Mouse (Mus musculus): ENCODE measurements around the gene Lcn11. TPM values are rescaled to one million over a fixed set of nuclear protein-coding genes. Genes with fewer than 3 reads are reported as not detected.

The Lcn11 gene
- polyA plus RNA-seq, 1 experiment from 2014 or later: not detected

GRCm38 (mm10) chr2:25774640-25775039 is 2.2 kb upstream of the Lcn11 start:
- DNase-seq (ENCODE audit: low spot score) (no peak), ATAC-seq (ENCODE audit: low FRiP score) (no peak)
- Histone ChIP-seq H3K36me3 (replicated peaks; ENCODE audit: control insufficient read depth, insufficient read depth) (no peaks in the 10 kb centered on the region), H3K4me3 (replicated peaks; ENCODE audit: low read length) (no peak overlapping the region), H3K4me1 (replicated peaks; ENCODE audit: control insufficient read depth, insufficient read depth, low read length) (no peaks in the 10 kb centered on the region), H3K9ac (no peak overlapping the region), H3K27ac (no peak overlapping the region), H3K9me3 (ENCODE audit: control insufficient read depth, low read length) (no peaks in the 10 kb centered on the region), H3K27me3 (ENCODE audit: control insufficient read depth, insufficient read depth, low read length) (no peaks in the 10 kb centered on the region), H3K4me2 (replicated peaks) (no peak overlapping the region)
- WGBS: 90% methylated on average over 2 of the region's 2 CpGs

GRCm38 (mm10) chr2:25775991-25776390 is 826 bp upstream of the Lcn11 start:
- 77% methylated on average over 3 of the region's 3 CpGs for WGBS
- H3K36me3 ChIP-seq (replicated peaks; ENCODE audit: control insufficient read depth, insufficient read depth): no peaks in the 10 kb centered on the region
- H3K27me3 ChIP-seq (ENCODE audit: control insufficient read depth, insufficient read depth, low read length): no peaks in the 10 kb centered on the region
- no peak for DNase-seq (ENCODE audit: low spot score)
- H3K9ac ChIP-seq: no peak overlapping the region
- no peaks in the 10 kb centered on the region for H3K4me1 ChIP-seq (replicated peaks; ENCODE audit: control insufficient read depth, insufficient read depth, low read length)
- no peaks in the 10 kb centered on the region for H3K9me3 ChIP-seq (ENCODE audit: control insufficient read depth, low read length)
- ATAC-seq (ENCODE audit: low FRiP score): no peak
- no peak overlapping the region for H3K4me3 ChIP-seq (replicated peaks; ENCODE audit: low read length)
- H3K27ac ChIP-seq: no peak overlapping the region
- H3K4me2 ChIP-seq (replicated peaks): no peak overlapping the region

GRCm38 (mm10) chr2:25779076-25779475 is 2.3 kb downstream of the Lcn11 start:
- no peak for ATAC-seq (ENCODE audit: low FRiP score)
- H3K4me3 ChIP-seq (replicated peaks; ENCODE audit: low read length): no peak overlapping the region
- H3K36me3 ChIP-seq (replicated peaks; ENCODE audit: control insufficient read depth, insufficient read depth): no peaks in the 10 kb centered on the region
- H3K27me3 ChIP-seq (ENCODE audit: control insufficient read depth, insufficient read depth, low read length): no peaks in the 10 kb centered on the region
- no peaks in the 10 kb centered on the region for H3K4me1 ChIP-seq (replicated peaks; ENCODE audit: control insufficient read depth, insufficient read depth, low read length)
- 90% methylated on average over 9 of the region's 9 CpGs for WGBS
- no peak for DNase-seq (ENCODE audit: low spot score)
- H3K27ac ChIP-seq: no peak overlapping the region
- no peak overlapping the region for H3K9ac ChIP-seq
- no peaks in the 10 kb centered on the region for H3K9me3 ChIP-seq (ENCODE audit: control insufficient read depth, low read length)
- H3K4me2 ChIP-seq (replicated peaks): no peak overlapping the region

GRCm38 (mm10) chr2:25780921-25781320 is 4.1 kb downstream of the Lcn11 start:
- Histone ChIP-seq H3K4me1 (replicated peaks; ENCODE audit: control insufficient read depth, insufficient read depth, low read length) (no peaks in the 10 kb centered on the region), H3K36me3 (replicated peaks; ENCODE audit: control insufficient read depth, insufficient read depth) (no peaks in the 10 kb centered on the region), H3K9me3 (ENCODE audit: control insufficient read depth, low read length) (no peaks in the 10 kb centered on the region), H3K27me3 (ENCODE audit: control insufficient read depth, insufficient read depth, low read length) (no peaks in the 10 kb centered on the region), H3K4me2 (replicated peaks) (no peak overlapping the region), H3K27ac (no peak overlapping the region), H3K4me3 (replicated peaks; ENCODE audit: low read length) (no peak overlapping the region), H3K9ac (no peak overlapping the region)
- 71% methylated on average over 4 of the region's 4 CpGs for WGBS
- DNase-seq (ENCODE audit: low spot score): no peak
- ATAC-seq (ENCODE audit: low FRiP score): no peak

GRCm38 (mm10) chr2:25781957-25782356 is 5.1 kb downstream of the Lcn11 start, which contains the start of gene Gm13539:
TSS of gene Gm13539 (plus strand) at chr2:25782257.
- Histone ChIP-seq H3K27me3 (ENCODE audit: control insufficient read depth, insufficient read depth, low read length) (no peaks in the 10 kb centered on the region), H3K27ac (no peak within 1 kb of the TSS), H3K9ac (no peak within 1 kb of the TSS), H3K9me3 (ENCODE audit: control insufficient read depth, low read length) (no peaks in the 10 kb centered on the region), H3K4me1 (replicated peaks; ENCODE audit: control insufficient read depth, insufficient read depth, low read length) (no peaks in the 10 kb centered on the region), H3K4me3 (replicated peaks; ENCODE audit: low read length) (no peak within 1 kb of the TSS), H3K36me3 (replicated peaks; ENCODE audit: control insufficient read depth, insufficient read depth) (no peaks in the 10 kb centered on the region), H3K4me2 (replicated peaks) (no peak within 1 kb of the TSS)
- DNase-seq (ENCODE audit: low spot score) (no peak), ATAC-seq (ENCODE audit: low FRiP score) (no peak)
- 95% methylated on average over 3 of the region's 3 CpGs for WGBS

GRCm38 (mm10) chr2:25785573-25786322 is 8.9 kb downstream of the Lcn11 start:
- H3K4me3 ChIP-seq (replicated peaks; ENCODE audit: low read length): no peak overlapping the region
- H3K36me3 ChIP-seq (replicated peaks; ENCODE audit: control insufficient read depth, insufficient read depth): no peaks in the 10 kb centered on the region
- no peak for ATAC-seq (ENCODE audit: low FRiP score)
- H3K27me3 ChIP-seq (ENCODE audit: control insufficient read depth, insufficient read depth, low read length): no peaks in the 10 kb centered on the region
- DNase-seq (ENCODE audit: low spot score): no peak
- H3K27ac ChIP-seq: no peak overlapping the region
- 67% methylated on average over 5 of the region's 5 CpGs for WGBS
- H3K4me2 ChIP-seq (replicated peaks): no peak overlapping the region
- no peak overlapping the region for H3K9ac ChIP-seq
- H3K9me3 ChIP-seq (ENCODE audit: control insufficient read depth, low read length): no peaks in the 10 kb centered on the region
- no peaks in the 10 kb centered on the region for H3K4me1 ChIP-seq (replicated peaks; ENCODE audit: control insufficient read depth, insufficient read depth, low read length)

- 97% methylated on average over 3 of the region's 3 CpGs for WGBS
- H3K27me3 ChIP-seq (ENCODE audit: control insufficient read depth, insufficient read depth, low read length): no peaks in the 10 kb centered on the region
- H3K9me3 ChIP-seq (ENCODE audit: control insufficient read depth, low read length): no peaks in the 10 kb centered on the region
- no peak overlapping the region for H3K9ac ChIP-seq
- H3K4me3 ChIP-seq (replicated peaks; ENCODE audit: low read length): no peak overlapping the region
- no peak for DNase-seq (ENCODE audit: low spot score)
- no peak for ATAC-seq (ENCODE audit: low FRiP score)
- no peak overlapping the region for H3K4me2 ChIP-seq (replicated peaks)
- H3K36me3 ChIP-seq (replicated peaks; ENCODE audit: control insufficient read depth, insufficient read depth): no peaks in the 10 kb centered on the region
- H3K27ac ChIP-seq: no peak overlapping the region
- no peaks in the 10 kb centered on the region for H3K4me1 ChIP-seq (replicated peaks; ENCODE audit: control insufficient read depth, insufficient read depth, low read length)
Measured at GRCm38 (mm10) chr2:25789092-25789491, 12.3 kb downstream of the Lcn11 start.

GRCm38 (mm10) chr2:25797635-25798034 is 20.8 kb downstream of the Lcn11 start:
- Histone ChIP-seq H3K4me2 (replicated peaks) (no peak overlapping the region), H3K4me1 (replicated peaks; ENCODE audit: control insufficient read depth, insufficient read depth, low read length) (no peaks in the 10 kb centered on the region), H3K9me3 (ENCODE audit: control insufficient read depth, low read length) (no peaks in the 10 kb centered on the region), H3K27ac (no peak overlapping the region), H3K4me3 (replicated peaks; ENCODE audit: low read length) (no peak overlapping the region), H3K27me3 (ENCODE audit: control insufficient read depth, insufficient read depth, low read length) (no peaks in the 10 kb centered on the region), H3K9ac (no peak overlapping the region), H3K36me3 (replicated peaks; ENCODE audit: control insufficient read depth, insufficient read depth) (no peaks in the 10 kb centered on the region)
- ATAC-seq (ENCODE audit: low FRiP score) (no peak), DNase-seq (ENCODE audit: low spot score) (no peak)
- WGBS: 54% methylated on average over 2 of the region's 2 CpGs

- ATAC-seq (ENCODE audit: low FRiP score): no peak
- no peaks in the 10 kb centered on the region for H3K9me3 ChIP-seq (ENCODE audit: control insufficient read depth, low read length)
- H3K9ac ChIP-seq: no peak overlapping the region
Measured at GRCm38 (mm10) chr2:25798065-25798464, 21.2 kb downstream of the Lcn11 start.

GRCm38 (mm10) chr2:25811711-25812110 is 34.9 kb downstream of the Lcn11 start:
- Histone ChIP-seq H3K9ac (no peak overlapping the region), H3K36me3 (replicated peaks; ENCODE audit: control insufficient read depth, insufficient read depth) (no peaks in the 10 kb centered on the region), H3K4me3 (replicated peaks; ENCODE audit: low read length) (no peak overlapping the region), H3K27me3 (ENCODE audit: control insufficient read depth, insufficient read depth, low read length) (no peaks in the 10 kb centered on the region), H3K27ac (no peak overlapping the region), H3K4me2 (replicated peaks) (no peak overlapping the region), H3K9me3 (ENCODE audit: control insufficient read depth, low read length) (no peaks in the 10 kb centered on the region), H3K4me1 (replicated peaks; ENCODE audit: control insufficient read depth, insufficient read depth, low read length) (no peaks in the 10 kb centered on the region)
- WGBS: 79% methylated on average over 2 of the region's 2 CpGs
- ATAC-seq (ENCODE audit: low FRiP score) (no peak), DNase-seq (ENCODE audit: low spot score) (no peak)

More at GRCm38 (mm10) chr2:25798065-25798464, 21.2 kb downstream of the Lcn11 start:
- 34% methylated on average over 5 of the region's 5 CpGs for WGBS
- Histone ChIP-seq H3K4me2 (replicated peaks) (no peak overlapping the region), H3K27ac (no peak overlapping the region), H3K27me3 (ENCODE audit: control insufficient read depth, insufficient read depth, low read length) (no peaks in the 10 kb centered on the region), H3K36me3 (replicated peaks; ENCODE audit: control insufficient read depth, insufficient read depth) (no peaks in the 10 kb centered on the region), H3K4me1 (replicated peaks; ENCODE audit: control insufficient read depth, insufficient read depth, low read length) (no peaks in the 10 kb centered on the region), H3K4me3 (replicated peaks; ENCODE audit: low read length) (no peak overlapping the region)
- no peak for DNase-seq (ENCODE audit: low spot score)
